Mouse (Mus musculus) inflammation-experienced regulatory T-cells, adult 6 months (primary cell): ENCODE data around the gene Slc22a13. TPM values are rescaled to one million over a fixed set of nuclear protein-coding genes. Genes with fewer than 3 reads are reported as not detected.

Source experiments
- polyA plus RNA-seq, 3 experiments: library from polyadenylated mRNA; unstranded; fragments of 100-300 nt; shearing (Covaris generic); gene quantifications; one replicate each; pipeline ENCODE4 v1.2.1; 2017

The Slc22a13 gene
- polyA plus RNA-seq, 3 experiments from 2014 or later: not detected

Other genes with a start within 250 kb of the Slc22a13 start
- 10 to 100 TPM; 17.6 to 20.9 (median 17.8) TPM for gene Vill, start 156.3 kb downstream of the Slc22a13 start, polyA plus RNA-seq
- 1 to 10 TPM in 2 of 3 experiments, under 1 TPM in 1; 0.34 to 1.9 (median 1.8) TPM for gene Plcd1, start 115.6 kb downstream of the Slc22a13 start, polyA plus RNA-seq
- gene Dlec1, start 106.6 kb downstream of the Slc22a13 start, polyA plus RNA-seq: under 1 TPM in 2 of 3 experiments, not detected in 1; 0.15 to 0.34 TPM
- gene Acaa1b, start 52.0 kb downstream of the Slc22a13 start, polyA plus RNA-seq: not detected
- gene Gm47289, start 49.9 kb downstream of the Slc22a13 start, polyA plus RNA-seq: not detected
- gene Oxsr1, start 113.3 kb upstream of the Slc22a13 start, polyA plus RNA-seq: 1 to 10 TPM; 7.1 to 8.6 (median 8.3) TPM
- 10 to 100 TPM; 41.3 to 46.9 (median 41.3) TPM for gene Acaa1a, start 130.6 kb upstream of the Slc22a13 start, polyA plus RNA-seq
- 10 to 100 TPM; 72.5 to 96.3 (median 75.1) TPM for gene Myd88, start 132.3 kb upstream of the Slc22a13 start, polyA plus RNA-seq
- gene Xylb, start 148.3 kb upstream of the Slc22a13 start, polyA plus RNA-seq: under 1 TPM in 2 of 3 experiments, not detected in 1; 0.38 to 0.63 TPM
- not detected for gene Slc22a14, start 156.5 kb upstream of the Slc22a13 start, polyA plus RNA-seq
- gene Acvr2b, start 193.0 kb upstream of the Slc22a13 start, polyA plus RNA-seq: not detected
- gene Exog, start 235.8 kb upstream of the Slc22a13 start, polyA plus RNA-seq: 10 to 100 TPM; 11.1 to 12.1 (median 11.5) TPM